Mouse (Mus musculus) ES-Bruce4 (cell line): Measurements from ENCODE around the gene Gimap4.

ENCODE experiments used
- CTCF ChIP-seq: IDR thresholded peaks from one replicate; pipeline ENCODE4 v1.8.1; 2011; ENCODE audit warnings: low read depth, low read length
- EP300 ChIP-seq: IDR thresholded peaks from 2 replicates; pipeline ENCODE4 v1.6.1; 2011; ENCODE audit warnings: low read depth, low read length; ENCODE audit not compliant: insufficient read depth
- POLR2A ChIP-seq: IDR thresholded peaks from one replicate; pipeline ENCODE4 v1.8.1; 2011; ENCODE audit warnings: low read length; ENCODE audit not compliant: insufficient read depth

- TF ChIP-seq POLR2A (no peak), CTCF (no peak), EP300 (no peak)
Measured at GRCm38 (mm10) chr6:48676860-48677415, 7.4 kb upstream of the Gimap4 start.
